Mouse (Mus musculus) urinary bladder, adult 18-20 months (tissue): ENCODE measurements at regions not wholly inside any gene's neighbourhood (a gene's known extent, or its start where the extent isn't known, plus 50 kb on each side); places are given as distances from the start of the nearest gene placed in this dataset.

Experiments
- DNase-seq, 2 experiments: peaks; one replicate each; pipeline ENCODE4 v3.0.0; 2022; ENCODE audit warnings: low spot score in 2 of 2, mixed read lengths in 2 of 2

DNA sequence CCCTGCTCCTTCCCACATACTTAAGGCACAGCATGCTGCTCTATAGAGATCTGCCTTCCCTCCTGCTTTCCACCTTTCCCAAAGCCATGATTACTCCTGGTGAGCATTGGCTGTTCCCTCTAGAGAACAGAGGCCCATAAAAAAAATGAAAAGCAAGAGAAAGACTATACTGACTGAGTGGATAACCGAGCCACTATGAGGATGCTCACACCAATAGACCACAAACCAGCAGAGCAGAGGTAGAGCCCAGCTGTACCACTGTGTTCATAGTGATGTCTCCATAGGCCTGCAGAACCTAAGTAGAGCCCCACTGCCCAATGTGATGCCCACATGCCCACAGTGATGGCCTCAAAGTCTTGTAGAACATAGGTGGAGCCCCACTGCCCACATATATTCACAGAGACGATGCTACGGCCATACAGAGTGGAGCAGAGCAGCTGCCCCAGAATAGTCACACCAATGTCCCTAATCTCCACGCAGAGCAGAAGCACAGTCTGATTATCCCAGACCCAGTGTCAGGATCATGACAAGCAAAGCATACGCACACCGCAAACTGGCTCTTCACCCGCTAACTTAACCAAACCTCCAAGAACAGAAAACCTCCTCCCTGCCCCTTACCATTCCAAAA, 174.8 kb upstream of the Nr4a3 start:
- DNase-seq: no peak

DNA sequence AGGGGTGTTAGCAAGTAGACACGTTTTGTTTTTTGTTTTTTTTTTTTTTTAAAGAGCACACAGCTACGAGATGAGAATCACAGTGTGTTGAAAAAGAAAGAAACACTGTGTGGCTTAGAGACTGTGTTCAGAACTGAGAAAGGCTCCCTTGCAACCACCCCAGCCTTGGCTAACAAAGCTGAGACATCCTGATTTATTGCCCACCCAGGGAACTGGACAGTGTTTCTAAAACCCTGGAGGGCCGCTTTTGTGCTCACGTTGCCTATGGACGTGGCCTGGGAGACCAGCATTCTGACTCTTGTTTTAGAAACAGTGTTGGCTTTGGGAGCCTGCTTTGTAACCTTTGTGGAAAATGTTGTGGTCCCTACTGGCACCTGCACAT, 174.3 kb upstream of the Nr4a3 start:
- DNase-seq: no peak

DNA sequence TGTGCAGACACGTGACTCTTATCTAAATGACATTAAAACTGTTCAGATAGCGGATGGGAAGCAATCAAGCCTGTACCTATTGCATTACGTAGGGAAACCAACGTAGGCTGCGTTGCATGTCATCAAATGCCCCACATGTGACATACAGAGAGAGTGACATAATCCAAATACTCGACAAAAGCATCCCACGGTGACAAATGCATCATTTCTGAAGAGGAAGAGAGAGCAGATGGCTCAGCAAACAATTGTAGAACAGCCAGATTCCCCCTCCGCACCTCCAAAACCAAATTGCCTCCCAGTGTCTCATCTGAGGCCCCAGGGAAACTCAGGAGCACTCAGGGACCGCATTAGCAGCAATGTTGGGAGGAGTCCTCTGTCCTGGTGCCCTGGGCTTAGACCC, 163.4 kb upstream of the Nr4a3 start:
- no peak for DNase-seq

DNA sequence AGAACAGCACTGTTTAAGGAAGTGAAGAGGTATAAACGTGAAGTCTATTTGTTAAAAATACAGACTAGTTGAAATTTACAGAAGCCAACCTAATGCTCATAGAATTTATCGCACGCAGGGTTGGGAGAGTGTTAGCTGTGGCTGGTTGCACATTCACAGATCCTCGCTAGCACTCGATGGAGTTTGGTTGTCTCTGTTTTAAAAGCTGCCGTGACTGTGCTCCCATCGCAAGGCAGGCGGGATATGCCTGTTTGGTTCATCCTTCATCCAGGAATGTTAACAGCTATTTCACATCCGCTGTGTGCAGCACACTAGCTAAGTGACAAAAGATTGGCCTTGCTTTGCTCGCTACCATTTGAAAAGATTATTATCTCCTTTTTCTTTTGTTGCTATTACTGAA, 162.9 kb upstream of the Nr4a3 start:
- no peak for DNase-seq

DNA sequence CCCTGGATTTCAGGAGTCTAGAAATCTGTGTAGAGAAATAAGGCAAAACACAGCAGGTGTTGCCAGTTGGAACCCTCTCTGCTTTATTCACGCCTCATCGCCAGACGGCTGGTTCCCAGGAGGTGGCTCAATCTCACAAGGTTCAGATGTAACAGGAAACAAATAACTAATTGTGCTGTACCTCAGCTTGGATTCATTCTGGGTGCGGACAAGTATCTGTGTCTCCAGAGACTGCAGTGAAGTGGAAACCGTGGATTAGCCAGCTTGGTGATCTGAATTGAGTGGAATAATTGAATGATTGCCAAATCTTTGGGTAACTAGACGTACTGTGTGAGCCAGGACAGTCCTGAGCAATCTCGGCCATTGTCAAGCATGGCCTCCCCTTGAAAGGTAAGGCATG, 145.4 kb upstream of the Nr4a3 start:
- DNase-seq: no peak

DNA sequence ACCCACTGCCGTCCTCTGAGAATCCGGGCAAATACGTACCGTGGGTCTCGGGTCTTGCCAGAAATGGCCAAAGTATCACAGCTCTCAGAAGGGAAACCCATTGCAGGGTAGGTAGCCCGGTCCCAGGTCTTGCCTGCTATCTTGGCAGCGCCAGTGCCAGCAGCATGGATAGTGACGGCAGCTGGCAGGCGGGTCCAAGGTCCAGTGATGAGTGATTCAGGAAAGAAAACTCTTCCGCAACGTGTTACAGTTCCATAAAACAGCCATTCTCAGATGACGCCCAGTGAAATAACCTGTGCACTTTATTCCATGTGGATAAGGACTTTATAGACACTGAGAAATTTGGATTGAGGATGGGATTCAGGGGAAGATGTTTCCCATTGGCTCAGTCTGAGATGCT, 142.2 kb upstream of the Nr4a3 start:
- no peak for DNase-seq

DNA sequence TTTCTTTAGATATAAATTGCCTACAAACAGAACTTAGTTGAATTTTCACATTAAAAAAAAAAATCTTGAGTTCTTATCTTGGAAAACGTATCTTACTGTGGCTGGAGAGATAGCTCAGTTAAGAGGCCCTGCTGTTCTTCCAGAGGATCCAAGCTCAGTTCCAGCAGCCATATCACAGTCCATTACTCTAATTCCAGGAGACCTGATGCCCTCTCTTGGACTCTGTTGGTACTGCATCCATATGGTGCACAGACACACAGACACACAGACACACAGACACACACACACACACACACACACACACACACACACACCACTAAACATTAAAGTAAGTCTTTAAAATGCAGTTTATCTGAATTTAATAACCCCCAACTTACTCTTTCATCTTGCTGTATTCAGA, 132.7 kb upstream of the Nr4a3 start:
- no peak for DNase-seq

DNA sequence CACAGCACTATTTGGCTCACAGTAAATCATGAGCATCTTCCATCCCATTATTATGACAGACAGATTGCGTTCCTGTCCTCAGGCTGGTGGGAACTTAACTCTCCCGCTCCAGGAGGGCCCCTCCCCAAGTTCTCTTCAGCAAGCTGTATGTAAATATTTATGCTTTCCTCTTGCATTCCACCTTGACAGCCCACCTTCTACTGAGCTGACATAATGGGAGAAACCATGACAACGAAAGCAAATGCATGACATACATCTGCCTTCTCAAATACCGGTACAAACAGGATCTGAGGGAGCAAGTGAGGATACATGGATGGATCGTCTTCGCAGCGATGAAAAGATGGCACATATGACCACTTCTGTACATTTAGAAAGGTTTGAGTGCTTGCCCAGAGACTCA, 125.4 kb upstream of the Nr4a3 start:
- no peak for DNase-seq

DNA sequence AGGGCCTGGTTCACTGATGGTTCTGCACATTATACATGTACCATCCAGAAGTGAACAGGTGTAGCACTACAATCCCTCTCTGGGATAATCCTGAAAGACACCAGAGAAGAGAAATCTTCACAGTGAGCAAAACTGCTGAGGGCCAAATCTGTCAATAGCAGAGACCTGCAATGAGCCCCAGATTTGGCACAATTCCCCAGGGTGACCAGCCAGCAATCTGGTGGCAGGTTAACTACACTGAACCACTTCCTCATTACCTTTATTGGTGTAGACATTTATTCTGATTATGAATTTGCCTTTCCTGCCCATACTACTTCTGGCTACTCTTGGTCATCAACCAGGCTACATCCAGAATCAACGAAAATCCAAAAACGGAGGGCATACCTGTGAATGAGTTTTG, 113.5 kb upstream of the Nr4a3 start:
- no peak for DNase-seq

DNA sequence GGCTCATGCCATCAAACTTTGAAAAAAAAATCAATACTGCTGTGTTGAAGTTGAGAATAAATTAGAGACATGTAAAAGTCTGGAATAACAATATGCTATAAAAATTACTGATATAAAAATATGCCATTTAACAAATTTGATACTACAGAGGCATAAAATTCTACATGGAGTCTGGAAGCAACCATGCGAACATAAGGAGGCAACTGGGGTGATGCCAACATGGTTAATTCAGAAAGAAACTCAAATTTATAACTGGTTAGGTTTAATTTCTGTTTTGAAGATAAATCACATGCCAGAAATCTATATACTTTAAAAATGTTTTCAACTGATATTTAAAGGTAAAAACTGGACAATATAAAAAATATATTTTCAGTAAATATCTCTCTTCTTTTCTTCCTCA, 111.4 kb upstream of the Nr4a3 start:
- no peak for DNase-seq

DNA sequence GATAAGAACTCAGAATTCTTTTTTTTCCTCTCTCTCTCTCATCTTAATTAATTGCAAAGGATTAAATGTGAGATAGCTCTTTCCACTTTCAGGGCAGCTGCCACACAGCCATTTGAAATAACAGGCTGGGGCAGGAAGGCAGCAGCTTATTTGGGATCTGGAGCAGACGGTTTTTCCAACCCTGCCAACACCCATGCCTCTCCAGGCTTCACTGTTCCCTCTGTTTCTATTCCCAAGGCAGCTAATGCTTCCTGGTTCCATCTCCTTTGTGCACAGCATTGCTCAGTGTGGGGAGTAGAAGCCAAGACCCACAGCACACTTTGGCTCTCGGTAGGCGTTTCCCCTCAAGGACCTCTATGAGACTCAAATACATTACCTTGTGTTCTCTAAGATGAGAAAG, 109.4 kb upstream of the Nr4a3 start:
- no peak for DNase-seq

DNA sequence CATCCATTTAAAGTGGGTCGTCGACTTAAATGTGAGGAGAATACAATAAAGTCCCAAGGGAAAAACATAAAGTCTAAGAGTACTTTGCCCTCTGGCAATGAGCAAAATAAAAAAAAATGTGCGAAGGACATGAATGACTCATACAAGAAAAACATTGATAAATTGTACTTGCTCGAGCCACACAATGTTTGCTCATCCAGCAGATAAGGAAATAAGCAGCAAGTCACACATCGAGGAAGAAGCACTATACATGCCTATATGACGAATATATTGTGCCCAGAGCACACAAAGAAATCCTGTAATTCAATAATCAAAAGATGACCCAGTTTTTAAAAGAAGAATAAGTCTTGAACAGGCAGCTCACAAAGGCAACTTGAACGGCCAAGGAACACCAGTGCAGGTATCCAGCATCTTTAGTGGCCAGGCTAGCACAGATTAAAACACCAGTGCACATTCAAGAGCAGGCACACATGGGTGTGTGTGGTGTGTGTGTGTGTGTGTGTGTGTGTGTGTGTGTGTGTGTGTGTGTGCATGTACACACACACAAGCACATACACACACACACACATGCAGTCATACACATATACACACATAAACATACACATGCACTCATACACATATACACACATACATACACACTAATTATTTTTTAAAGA, 108.4 kb upstream of the Nr4a3 start:
- DNase-seq: no peak

DNA sequence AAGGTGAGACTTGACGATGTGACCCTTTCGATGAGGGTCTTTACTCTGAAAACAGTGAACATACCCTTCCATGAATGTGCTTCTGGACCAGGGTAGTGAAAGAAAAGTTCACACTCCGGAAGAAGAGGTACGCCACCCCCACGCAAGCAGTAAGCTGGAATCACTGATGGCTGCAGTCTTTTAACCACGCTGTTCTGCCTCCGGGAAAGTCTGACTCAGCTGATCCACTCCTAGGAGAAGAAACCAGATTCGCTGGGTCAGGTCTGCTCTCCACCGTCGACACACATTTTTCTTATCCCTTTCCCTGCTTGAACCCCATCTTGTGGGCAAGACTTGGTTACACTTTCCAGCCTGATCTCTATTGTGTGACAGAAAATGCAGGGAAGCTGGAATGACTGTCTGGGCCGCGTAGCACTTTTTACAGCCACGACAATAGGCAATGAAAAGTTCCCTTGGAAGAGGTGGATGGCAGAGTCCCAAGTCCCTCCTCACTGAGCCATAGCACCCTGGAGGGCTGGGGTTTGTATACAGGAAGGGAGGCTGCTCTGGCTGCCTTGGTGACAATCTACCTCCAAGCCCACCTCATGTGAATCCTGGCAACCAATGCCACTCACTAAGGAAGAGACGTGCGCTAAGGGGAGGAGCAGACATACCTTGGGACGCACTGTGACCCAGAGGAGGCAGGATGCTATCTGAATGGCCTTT, 96.9 kb upstream of the Nr4a3 start:
- DNase-seq: no peak

DNA sequence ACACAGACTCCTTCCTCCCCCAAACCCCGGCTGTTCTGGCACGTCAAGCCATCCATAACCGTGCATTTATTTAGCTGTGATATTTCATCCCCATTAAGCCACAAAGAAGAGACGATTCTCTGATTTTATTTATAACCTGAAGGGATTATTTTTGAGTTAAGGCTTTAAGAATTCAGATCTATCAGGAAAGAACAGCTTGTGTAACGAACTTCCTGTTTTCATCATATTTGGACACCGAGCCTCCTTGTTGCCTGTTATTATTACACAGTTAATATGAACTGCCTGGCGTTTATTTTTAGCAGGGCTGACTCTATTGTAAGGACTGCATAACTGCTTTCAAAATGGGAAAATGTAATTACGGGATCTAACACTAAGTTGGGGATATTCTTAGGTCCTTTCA, 96.2 kb upstream of the Nr4a3 start:
- DNase-seq: no peak

DNA sequence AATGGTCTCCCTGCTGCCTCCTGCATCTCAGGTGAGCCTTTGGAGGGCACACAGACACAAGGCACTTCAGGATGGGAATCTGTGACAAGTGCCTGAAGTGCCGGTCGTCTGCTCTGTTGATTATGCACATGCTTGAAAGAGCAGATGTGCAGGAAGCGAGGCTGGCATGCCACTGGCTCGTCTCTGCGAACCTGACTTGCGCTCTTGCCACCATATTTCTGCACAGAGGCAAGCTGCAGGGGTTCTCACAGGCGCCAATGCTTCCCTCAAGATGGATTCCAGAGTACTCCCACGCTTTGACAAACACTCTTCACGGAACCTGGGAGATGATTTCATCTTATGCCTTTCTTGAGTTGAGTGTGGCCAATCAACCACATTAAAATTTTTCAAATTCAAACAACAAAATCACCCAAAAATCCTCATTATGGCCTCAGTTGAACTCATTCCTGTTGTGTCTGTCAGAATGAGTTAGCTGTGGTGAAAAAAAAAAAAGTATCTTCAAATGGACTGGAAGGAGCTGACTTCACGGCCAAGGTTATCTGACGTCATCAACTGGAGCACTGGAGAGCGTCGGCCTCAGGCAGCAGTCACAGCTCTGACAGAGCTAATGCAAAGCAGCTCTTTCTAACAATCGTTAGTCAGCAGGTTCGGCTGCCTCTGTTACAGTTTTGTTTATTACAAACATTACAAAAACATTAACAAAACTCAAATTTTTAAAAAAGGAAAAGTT, 90.2 kb upstream of the Nr4a3 start:
- DNase-seq: no peak

DNA sequence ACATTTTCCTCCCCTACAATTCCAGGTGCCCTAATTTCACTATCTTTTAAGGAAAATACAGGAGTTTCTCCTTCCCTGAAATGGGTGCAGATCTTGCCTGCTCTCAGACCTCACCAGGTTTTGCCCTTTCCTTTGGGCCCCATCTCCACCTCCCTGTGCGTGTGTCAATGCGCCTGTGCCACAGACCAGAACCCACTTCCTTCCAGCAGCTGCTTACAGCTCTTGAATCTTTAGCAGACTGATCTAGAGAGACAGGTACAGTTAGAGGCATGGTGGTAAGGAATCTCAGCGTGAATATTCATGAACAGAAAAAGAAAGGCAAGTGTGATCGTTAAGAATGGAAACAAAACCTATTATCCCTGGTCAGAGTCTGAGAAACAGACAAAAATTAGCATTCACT, 80.3 kb upstream of the Nr4a3 start:
- DNase-seq: no peak

DNA sequence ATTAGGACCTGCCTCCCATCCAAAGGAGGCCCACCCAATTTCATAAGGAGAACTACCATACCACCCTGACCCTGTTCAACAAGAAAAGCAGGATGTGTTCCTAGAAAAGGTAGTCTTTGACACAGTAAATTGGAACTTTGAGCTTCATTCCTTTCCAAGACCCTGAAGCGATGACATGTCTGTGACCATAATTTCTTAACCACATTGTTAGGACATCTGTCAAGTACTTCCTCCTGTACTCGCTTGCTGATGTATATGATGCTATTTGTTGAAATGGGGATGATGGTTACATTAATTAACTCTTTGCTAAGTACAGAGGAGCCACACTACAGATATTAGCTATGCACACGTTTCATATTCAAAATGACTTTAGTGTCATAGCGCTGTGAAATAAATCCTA, 73.1 kb upstream of the Nr4a3 start:
- no peak for DNase-seq

DNA sequence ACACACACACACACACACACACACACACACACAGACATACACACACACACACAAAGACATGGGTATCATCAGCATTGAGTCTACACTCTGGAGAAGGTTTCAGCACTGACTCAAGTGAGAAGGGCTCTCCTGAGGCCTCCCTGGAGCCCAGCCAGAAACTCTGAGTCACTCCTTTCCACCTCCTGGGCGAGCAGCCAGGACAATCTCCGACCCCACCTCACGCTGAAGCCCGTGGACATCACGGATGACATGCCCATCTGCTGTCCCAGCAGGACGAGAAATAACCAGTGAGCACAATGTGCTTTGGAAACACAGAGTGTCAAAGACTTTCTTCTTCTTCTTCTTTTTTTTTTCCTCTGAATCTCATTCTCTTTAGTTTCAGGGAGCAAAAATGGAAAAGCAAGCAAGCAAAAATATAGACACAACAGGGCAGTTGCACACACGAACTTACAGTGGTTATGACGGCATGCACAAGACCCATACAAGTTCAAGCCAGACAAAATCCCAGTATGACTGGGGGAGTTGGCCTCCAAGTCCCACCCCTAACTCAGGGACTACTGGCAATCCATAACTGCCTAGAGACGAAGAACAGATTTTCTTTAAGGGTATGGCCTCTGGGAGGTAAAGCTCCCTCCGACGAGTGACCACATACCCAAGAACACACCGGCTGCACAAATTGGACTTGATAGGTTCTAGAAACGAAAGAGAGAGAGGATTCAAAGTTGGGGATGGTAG, 65.2 kb upstream of the Nr4a3 start:
- DNase-seq: peak; percentile 22 to 55
